Mouse (Mus musculus): ENCODE measurements around the gene Pgrmc1.

- TF ChIP-seq EP300 (IDR thresholded peaks at IDR 0.05; ENCODE audit: low read depth): no peak
- TF ChIP-seq CTCF (IDR thresholded peaks at IDR 0.05; ENCODE audit: low read depth): no peak
Measured at GRCm38 (mm10) chrX:36604040-36604439, 6.0 kb downstream of the Pgrmc1 start.
